Mouse (Mus musculus): ENCODE data around the gene Ifngr2. TPM values are rescaled to one million over a fixed set of nuclear protein-coding genes. Genes with fewer than 3 reads are reported as not detected.
A peak's percentile ranks its signal among the peaks of the same experiment; 100 is the strongest.
"Not testable (repeated sequence)": the region's sequence is repeated elsewhere in the genome, so short reads cannot be mapped to it uniquely, and the experiment has no call there.

The Ifngr2 gene
- polyA plus RNA-seq, 1 experiment, result 162 TPM

GRCm38 (mm10) chr16:91528578-91528977 is 18.3 kb upstream of the Ifngr2 start:
- Histone ChIP-seq H3K27ac (ENCODE audit: insufficient read depth, low read depth, low read length) (no peak overlapping the region), H3K36me3 (ENCODE audit: control insufficient read depth, insufficient read depth, low read length) (no peaks in the 10 kb centered on the region), H3K4me1 (ENCODE audit: control insufficient read depth, insufficient read depth, insufficient read length, low read length) (peaks cover 25% of the 10 kb centered on the region), H3K4me3 (ENCODE audit: low read depth, low read length) (no peak overlapping the region), H3K27me3 (ENCODE audit: control insufficient read depth, insufficient read depth, low read length) (no peaks in the 10 kb centered on the region)
- peak; percentile 7; the same call in 1 of the 2 replicates for TF ChIP-seq CTCF (IDR thresholded peaks at IDR 0.05; ENCODE audit: extremely low read depth, insufficient read length, insufficient replicate concordance, low read depth, low read length)
- no peak for TF ChIP-seq POLR2A (IDR thresholded peaks at IDR 0.05; ENCODE audit: low read depth, low read length)
- 73% methylated on average over 9 of the region's 9 CpGs for WGBS

- WGBS, result 64% methylated on average over 4 of the region's 4 CpGs
- not testable (repeated sequence) for H3K36me3 ChIP-seq (ENCODE audit: control insufficient read depth, insufficient read depth, low read length); H3K27me3 ChIP-seq (ENCODE audit: control insufficient read depth, insufficient read depth, low read length); H3K27ac ChIP-seq (ENCODE audit: insufficient read depth, low read depth, low read length); H3K4me3 ChIP-seq (ENCODE audit: low read depth, low read length)
- peaks cover 34% of the 10 kb centered on the region for H3K4me1 ChIP-seq (ENCODE audit: control insufficient read depth, insufficient read depth, insufficient read length, low read length)
Measured at GRCm38 (mm10) chr16:91530830-91531229, 16.0 kb upstream of the Ifngr2 start.

- peaks cover 37% of the 10 kb centered on the region for H3K4me1 ChIP-seq (ENCODE audit: control insufficient read depth, insufficient read depth, insufficient read length, low read length)
- TF ChIP-seq POLR2A (IDR thresholded peaks at IDR 0.05; ENCODE audit: low read depth, low read length), result no peak
- no peak for TF ChIP-seq CTCF (IDR thresholded peaks at IDR 0.05; ENCODE audit: extremely low read depth, insufficient read length, insufficient replicate concordance, low read depth, low read length)
- no peaks in the 10 kb centered on the region for H3K36me3 ChIP-seq (ENCODE audit: control insufficient read depth, insufficient read depth, low read length)
- no peak overlapping the region for H3K4me3 ChIP-seq (ENCODE audit: low read depth, low read length)
- H3K27me3 ChIP-seq (ENCODE audit: control insufficient read depth, insufficient read depth, low read length), result no peaks in the 10 kb centered on the region
- no peak overlapping the region for H3K27ac ChIP-seq (ENCODE audit: insufficient read depth, low read depth, low read length)
- WGBS, result 41% methylated on average over 6 of the region's 6 CpGs
Measured at GRCm38 (mm10) chr16:91531856-91532255, 15.0 kb upstream of the Ifngr2 start.

- no peak overlapping the region for H3K27ac ChIP-seq (ENCODE audit: insufficient read depth, low read depth, low read length)
- no peaks in the 10 kb centered on the region for H3K27me3 ChIP-seq (ENCODE audit: control insufficient read depth, insufficient read depth, low read length)
- WGBS, result 25% methylated on average over 2 of the region's 2 CpGs
- H3K36me3 ChIP-seq (ENCODE audit: control insufficient read depth, insufficient read depth, low read length), result no peaks in the 10 kb centered on the region
- peaks cover 37% of the 10 kb centered on the region for H3K4me1 ChIP-seq (ENCODE audit: control insufficient read depth, insufficient read depth, insufficient read length, low read length)
- TF ChIP-seq CTCF (IDR thresholded peaks at IDR 0.05; ENCODE audit: extremely low read depth, insufficient read length, insufficient replicate concordance, low read depth, low read length) (no peak), POLR2A (IDR thresholded peaks at IDR 0.05; ENCODE audit: low read depth, low read length) (no peak)
- no peak overlapping the region for H3K4me3 ChIP-seq (ENCODE audit: low read depth, low read length)
Measured at GRCm38 (mm10) chr16:91532429-91532828, 14.4 kb upstream of the Ifngr2 start.

- H3K4me3 ChIP-seq (ENCODE audit: low read depth, low read length), result no peak overlapping the region
Measured at GRCm38 (mm10) chr16:91533097-91534001, 13.5 kb upstream of the Ifngr2 start.

GRCm38 (mm10) chr16:91534477-91534876 is 12.4 kb upstream of the Ifngr2 start:
- no peak for TF ChIP-seq CTCF (IDR thresholded peaks at IDR 0.05; ENCODE audit: extremely low read depth, insufficient read length, insufficient replicate concordance, low read depth, low read length)
- 55% methylated on average over 13 of the region's 13 CpGs for WGBS
- no peaks in the 10 kb centered on the region for H3K36me3 ChIP-seq (ENCODE audit: control insufficient read depth, insufficient read depth, low read length)
- no peak overlapping the region for H3K27ac ChIP-seq (ENCODE audit: insufficient read depth, low read depth, low read length)
- H3K4me1 ChIP-seq (ENCODE audit: control insufficient read depth, insufficient read depth, insufficient read length, low read length), result peaks cover 37% of the 10 kb centered on the region
- no peak overlapping the region for H3K4me3 ChIP-seq (ENCODE audit: low read depth, low read length)
- no peaks in the 10 kb centered on the region for H3K27me3 ChIP-seq (ENCODE audit: control insufficient read depth, insufficient read depth, low read length)

More at GRCm38 (mm10) chr16:91533097-91534001, 13.5 kb upstream of the Ifngr2 start:
- H3K27me3 ChIP-seq (ENCODE audit: control insufficient read depth, insufficient read depth, low read length), result no peaks in the 10 kb centered on the region
- peaks cover 37% of the 10 kb centered on the region for H3K4me1 ChIP-seq (ENCODE audit: control insufficient read depth, insufficient read depth, insufficient read length, low read length)
- H3K36me3 ChIP-seq (ENCODE audit: control insufficient read depth, insufficient read depth, low read length), result no peaks in the 10 kb centered on the region
- no peak overlapping the region for H3K27ac ChIP-seq (ENCODE audit: insufficient read depth, low read depth, low read length)
- WGBS, result 26% methylated on average over 23 of the region's 23 CpGs
- TF ChIP-seq CTCF (IDR thresholded peaks at IDR 0.05; ENCODE audit: extremely low read depth, insufficient read length, insufficient replicate concordance, low read depth, low read length) (no peak), POLR2A (IDR thresholded peaks at IDR 0.05; ENCODE audit: low read depth, low read length) (no peak)

GRCm38 (mm10) chr16:91534888-91535287 is 12.0 kb upstream of the Ifngr2 start:
- Histone ChIP-seq H3K4me1 (ENCODE audit: control insufficient read depth, insufficient read depth, insufficient read length, low read length) (peaks cover 37% of the 10 kb centered on the region), H3K36me3 (ENCODE audit: control insufficient read depth, insufficient read depth, low read length) (no peaks in the 10 kb centered on the region), H3K4me3 (ENCODE audit: low read depth, low read length) (no peak overlapping the region), H3K27ac (ENCODE audit: insufficient read depth, low read depth, low read length) (no peak overlapping the region), H3K27me3 (ENCODE audit: control insufficient read depth, insufficient read depth, low read length) (no peaks in the 10 kb centered on the region)
- 44% methylated on average over 6 of the region's 6 CpGs for WGBS
- TF ChIP-seq POLR2A (IDR thresholded peaks at IDR 0.05; ENCODE audit: low read depth, low read length) (no peak), CTCF (IDR thresholded peaks at IDR 0.05; ENCODE audit: extremely low read depth, insufficient read length, insufficient replicate concordance, low read depth, low read length) (no peak)
